Mouse (Mus musculus): ENCODE data around the gene Haao. TPM values are rescaled to one million over a fixed set of nuclear protein-coding genes. Genes with fewer than 3 reads are reported as not detected.

The Haao gene
- polyA plus RNA-seq, 1 experiment from 2014 or later = not detected

DNA sequence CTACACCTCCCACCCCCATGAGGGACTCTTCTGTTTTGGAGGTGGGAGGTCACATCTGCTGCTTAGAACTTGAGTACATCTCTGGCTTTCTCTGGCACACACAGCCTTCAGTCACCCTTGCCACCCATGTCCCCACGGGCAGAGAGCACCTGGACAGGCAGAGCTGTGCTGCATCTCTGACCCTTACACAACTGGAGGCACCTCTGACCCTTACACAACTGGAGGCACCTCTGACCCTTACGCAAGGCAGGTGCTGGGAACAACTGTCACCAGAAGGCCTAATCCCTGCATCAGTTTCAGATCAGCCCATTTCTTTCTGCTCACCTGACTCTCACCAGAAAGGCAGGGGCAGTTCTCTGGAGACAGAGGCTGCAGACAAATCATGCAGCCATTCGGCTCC, 11.7 kb downstream of the Haao start:
- ATAC-seq (ENCODE audit: low FRiP score) (no peak), DNase-seq (ENCODE audit: low spot score) (no peak)
- WGBS = 64% methylated on average over 3 of the region's 3 CpGs
- no peak overlapping the region for H3K27ac ChIP-seq (ENCODE audit: low read depth, low read length)
- H3K36me3 ChIP-seq (ENCODE audit: control insufficient read depth, insufficient read depth, low read length) = no peaks in the 10 kb centered on the region
- H3K4me1 ChIP-seq (replicated peaks; ENCODE audit: control insufficient read depth, insufficient read depth, low read length) = no peaks in the 10 kb centered on the region
- H3K9me3 ChIP-seq (ENCODE audit: control insufficient read depth, low read length) = no peaks in the 10 kb centered on the region
- no peak overlapping the region for H3K4me2 ChIP-seq (replicated peaks; ENCODE audit: low read depth, low read length)
- no peak overlapping the region for H3K9ac ChIP-seq (ENCODE audit: low read depth, low read length)
- H3K27me3 ChIP-seq (ENCODE audit: control insufficient read depth, insufficient read depth, low read length) = no peaks in the 10 kb centered on the region
- H3K4me3 ChIP-seq (ENCODE audit: low read depth, low read length) = no peak overlapping the region

GRCm38 (mm10) chr17:83834120-83834519, 13.6 kb downstream of the Haao start:
- ATAC-seq (ENCODE audit: low FRiP score) (no peak), DNase-seq (ENCODE audit: low spot score) (no peak)
- H3K4me1 ChIP-seq (replicated peaks; ENCODE audit: control insufficient read depth, insufficient read depth, low read length) = no peaks in the 10 kb centered on the region
- no peak overlapping the region for H3K4me2 ChIP-seq (replicated peaks; ENCODE audit: low read depth, low read length)
- no peak overlapping the region for H3K27ac ChIP-seq (ENCODE audit: low read depth, low read length)
- no peak overlapping the region for H3K9ac ChIP-seq (ENCODE audit: low read depth, low read length)
- H3K9me3 ChIP-seq (ENCODE audit: control insufficient read depth, low read length) = no peaks in the 10 kb centered on the region
- H3K36me3 ChIP-seq (ENCODE audit: control insufficient read depth, insufficient read depth, low read length) = no peaks in the 10 kb centered on the region
- no peaks in the 10 kb centered on the region for H3K27me3 ChIP-seq (ENCODE audit: control insufficient read depth, insufficient read depth, low read length)
- no peak overlapping the region for H3K4me3 ChIP-seq (ENCODE audit: low read depth, low read length)
- WGBS = 69% methylated on average over 4 of the region's 4 CpGs

- no peak for DNase-seq (ENCODE audit: low spot score)
- H3K9me3 ChIP-seq (ENCODE audit: control insufficient read depth, low read length) = no peaks in the 10 kb centered on the region
- H3K4me2 ChIP-seq (replicated peaks; ENCODE audit: low read depth, low read length) = no peak overlapping the region
- no peak overlapping the region for H3K9ac ChIP-seq (ENCODE audit: low read depth, low read length)
- H3K4me3 ChIP-seq (ENCODE audit: low read depth, low read length) = no peak overlapping the region
- ATAC-seq (ENCODE audit: low FRiP score) = no peak
- H3K4me1 ChIP-seq (replicated peaks; ENCODE audit: control insufficient read depth, insufficient read depth, low read length) = no peaks in the 10 kb centered on the region
- no peaks in the 10 kb centered on the region for H3K27me3 ChIP-seq (ENCODE audit: control insufficient read depth, insufficient read depth, low read length)
- H3K36me3 ChIP-seq (ENCODE audit: control insufficient read depth, insufficient read depth, low read length) = no peaks in the 10 kb centered on the region
- no peak overlapping the region for H3K27ac ChIP-seq (ENCODE audit: low read depth, low read length)
- 94% methylated on average over 4 of the region's 4 CpGs for WGBS
Measured at GRCm38 (mm10) chr17:83830616-83831292, 17.0 kb downstream of the Haao start.

GRCm38 (mm10) chr17:83829356-83829755, 18.4 kb downstream of the Haao start:
- Histone ChIP-seq H3K27ac (ENCODE audit: low read depth, low read length) (no peak overlapping the region), H3K4me1 (replicated peaks; ENCODE audit: control insufficient read depth, insufficient read depth, low read length) (no peaks in the 10 kb centered on the region), H3K4me3 (ENCODE audit: low read depth, low read length) (no peak overlapping the region), H3K4me2 (replicated peaks; ENCODE audit: low read depth, low read length) (no peak overlapping the region), H3K27me3 (ENCODE audit: control insufficient read depth, insufficient read depth, low read length) (no peaks in the 10 kb centered on the region), H3K9me3 (ENCODE audit: control insufficient read depth, low read length) (no peaks in the 10 kb centered on the region), H3K9ac (ENCODE audit: low read depth, low read length) (no peak overlapping the region), H3K36me3 (ENCODE audit: control insufficient read depth, insufficient read depth, low read length) (no peaks in the 10 kb centered on the region)
- WGBS = 64% methylated on average over 3 of the region's 3 CpGs
- ATAC-seq (ENCODE audit: low FRiP score) (no peak), DNase-seq (ENCODE audit: low spot score) (no peak)

DNA sequence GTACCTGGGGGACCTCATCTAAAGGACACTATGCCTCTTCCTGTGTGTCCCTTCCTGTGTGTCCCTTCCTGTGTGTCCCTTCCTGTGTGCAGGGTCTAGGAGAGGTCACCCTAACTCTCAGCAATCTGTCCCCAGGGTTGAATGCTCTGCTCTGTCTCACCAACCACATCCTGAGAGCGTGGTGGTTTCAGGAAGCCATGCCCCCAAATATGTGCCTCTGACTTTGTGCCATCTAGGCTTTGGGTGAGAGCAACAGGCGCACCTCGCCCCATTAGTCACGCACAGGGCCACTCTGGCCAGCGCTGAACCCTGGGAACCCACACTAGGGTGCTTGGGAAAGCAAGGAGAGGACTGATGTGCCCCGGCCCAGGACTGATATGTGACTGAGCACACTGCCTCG, 23.9 kb downstream of the Haao start:
- no peak overlapping the region for H3K27ac ChIP-seq (ENCODE audit: low read depth, low read length)
- no peaks in the 10 kb centered on the region for H3K4me1 ChIP-seq (replicated peaks; ENCODE audit: control insufficient read depth, insufficient read depth, low read length)
- WGBS = 87% methylated on average over 7 of the region's 7 CpGs
- H3K4me2 ChIP-seq (replicated peaks; ENCODE audit: low read depth, low read length) = no peak overlapping the region
- no peaks in the 10 kb centered on the region for H3K27me3 ChIP-seq (ENCODE audit: control insufficient read depth, insufficient read depth, low read length)
- ATAC-seq (ENCODE audit: low FRiP score) (no peak), DNase-seq (ENCODE audit: low spot score) (no peak)
- no peaks in the 10 kb centered on the region for H3K9me3 ChIP-seq (ENCODE audit: control insufficient read depth, low read length)
- H3K9ac ChIP-seq (ENCODE audit: low read depth, low read length) = no peak overlapping the region
- no peaks in the 10 kb centered on the region for H3K36me3 ChIP-seq (ENCODE audit: control insufficient read depth, insufficient read depth, low read length)
- no peak overlapping the region for H3K4me3 ChIP-seq (ENCODE audit: low read depth, low read length)

GRCm38 (mm10) chr17:83821876-83822275, 25.9 kb downstream of the Haao start:
- H3K4me2 ChIP-seq (replicated peaks; ENCODE audit: low read depth, low read length) = no peak overlapping the region
- no peak overlapping the region for H3K9ac ChIP-seq (ENCODE audit: low read depth, low read length)
- no peaks in the 10 kb centered on the region for H3K36me3 ChIP-seq (ENCODE audit: control insufficient read depth, insufficient read depth, low read length)
- H3K9me3 ChIP-seq (ENCODE audit: control insufficient read depth, low read length) = no peaks in the 10 kb centered on the region
- H3K4me1 ChIP-seq (replicated peaks; ENCODE audit: control insufficient read depth, insufficient read depth, low read length) = no peaks in the 10 kb centered on the region
- DNase-seq (ENCODE audit: low spot score) = no peak
- no peak overlapping the region for H3K4me3 ChIP-seq (ENCODE audit: low read depth, low read length)
- no peaks in the 10 kb centered on the region for H3K27me3 ChIP-seq (ENCODE audit: control insufficient read depth, insufficient read depth, low read length)
- H3K27ac ChIP-seq (ENCODE audit: low read depth, low read length) = no peak overlapping the region
- no peak for ATAC-seq (ENCODE audit: low FRiP score)
- WGBS = 91% methylated on average over 3 of the region's 3 CpGs

DNA sequence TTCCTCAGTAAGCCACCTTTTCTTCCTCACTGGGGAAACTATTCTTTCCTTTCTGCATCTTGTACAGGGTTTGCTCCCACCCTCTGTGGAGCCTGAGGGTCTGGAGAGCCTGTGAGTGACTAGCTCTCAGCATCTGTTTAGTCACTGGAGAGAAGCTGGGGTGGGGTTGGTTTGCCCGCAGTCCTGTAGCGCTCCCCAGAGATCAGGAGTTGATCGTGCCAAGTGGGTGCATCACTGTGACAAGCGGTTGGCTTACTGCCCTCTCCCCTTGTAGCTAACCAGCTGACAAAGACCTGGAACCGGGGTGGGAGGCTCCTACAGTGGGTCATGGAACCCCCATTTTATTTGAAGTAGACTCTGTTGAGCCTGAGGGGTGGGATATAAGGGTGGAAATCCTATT, 27.1 kb downstream of the Haao start:
- no peak overlapping the region for H3K4me3 ChIP-seq (ENCODE audit: low read depth, low read length)
- H3K9me3 ChIP-seq (ENCODE audit: control insufficient read depth, low read length) = no peaks in the 10 kb centered on the region
- H3K27ac ChIP-seq (ENCODE audit: low read depth, low read length) = no peak overlapping the region
- no peaks in the 10 kb centered on the region for H3K27me3 ChIP-seq (ENCODE audit: control insufficient read depth, insufficient read depth, low read length)
- no peaks in the 10 kb centered on the region for H3K36me3 ChIP-seq (ENCODE audit: control insufficient read depth, insufficient read depth, low read length)
- 88% methylated on average over 5 of the region's 5 CpGs for WGBS
- H3K9ac ChIP-seq (ENCODE audit: low read depth, low read length) = no peak overlapping the region
- H3K4me1 ChIP-seq (replicated peaks; ENCODE audit: control insufficient read depth, insufficient read depth, low read length) = no peaks in the 10 kb centered on the region
- ATAC-seq (ENCODE audit: low FRiP score) = no peak
- no peak for DNase-seq (ENCODE audit: low spot score)
- no peak overlapping the region for H3K4me2 ChIP-seq (replicated peaks; ENCODE audit: low read depth, low read length)

GRCm38 (mm10) chr17:83819503-83819902, 28.3 kb downstream of the Haao start:
- no peaks in the 10 kb centered on the region for H3K36me3 ChIP-seq (ENCODE audit: control insufficient read depth, insufficient read depth, low read length)
- WGBS = 71% methylated on average over 8 of the region's 8 CpGs
- ATAC-seq (ENCODE audit: low FRiP score) = no peak
- no peaks in the 10 kb centered on the region for H3K4me1 ChIP-seq (replicated peaks; ENCODE audit: control insufficient read depth, insufficient read depth, low read length)
- no peak overlapping the region for H3K27ac ChIP-seq (ENCODE audit: low read depth, low read length)
- no peak overlapping the region for H3K4me3 ChIP-seq (ENCODE audit: low read depth, low read length)
- no peak overlapping the region for H3K4me2 ChIP-seq (replicated peaks; ENCODE audit: low read depth, low read length)
- no peaks in the 10 kb centered on the region for H3K9me3 ChIP-seq (ENCODE audit: control insufficient read depth, low read length)
- no peaks in the 10 kb centered on the region for H3K27me3 ChIP-seq (ENCODE audit: control insufficient read depth, insufficient read depth, low read length)
- no peak for DNase-seq (ENCODE audit: low spot score)
- no peak overlapping the region for H3K9ac ChIP-seq (ENCODE audit: low read depth, low read length)

DNA sequence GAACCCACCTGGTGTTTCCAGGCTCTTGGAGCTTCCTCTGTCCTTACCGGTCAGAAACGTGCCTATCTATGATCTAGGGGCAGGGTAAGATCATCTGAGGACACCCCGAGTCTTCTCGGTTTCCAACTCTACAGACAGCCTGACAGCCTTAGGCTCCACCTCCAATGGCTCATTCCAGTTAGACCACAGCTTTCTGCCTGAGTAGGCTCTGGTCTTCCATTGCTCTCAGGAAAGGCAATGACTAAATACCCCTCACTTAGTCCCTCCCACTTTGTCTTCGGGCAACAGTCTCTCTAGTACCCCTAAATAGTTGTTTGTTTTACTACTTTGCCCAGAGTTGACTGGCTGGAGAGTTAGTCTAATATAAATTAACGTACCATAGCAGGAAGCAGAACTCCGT, 30.8 kb downstream of the Haao start:
- 88% methylated on average over 7 of the region's 7 CpGs for WGBS
- no peak for ATAC-seq (ENCODE audit: low FRiP score)
- no peaks in the 10 kb centered on the region for H3K4me1 ChIP-seq (replicated peaks; ENCODE audit: control insufficient read depth, insufficient read depth, low read length)

More for the DNA sequence above, 30.8 kb downstream of the Haao start:
- no peak overlapping the region for H3K27ac ChIP-seq (ENCODE audit: low read depth, low read length)
- H3K4me3 ChIP-seq (ENCODE audit: low read depth, low read length) = no peak overlapping the region
- H3K9ac ChIP-seq (ENCODE audit: low read depth, low read length) = no peak overlapping the region
- H3K9me3 ChIP-seq (ENCODE audit: control insufficient read depth, low read length) = no peaks in the 10 kb centered on the region
- no peaks in the 10 kb centered on the region for H3K36me3 ChIP-seq (ENCODE audit: control insufficient read depth, insufficient read depth, low read length)
- DNase-seq (ENCODE audit: low spot score) = no peak
- no peak overlapping the region for H3K4me2 ChIP-seq (replicated peaks; ENCODE audit: low read depth, low read length)
- H3K27me3 ChIP-seq (ENCODE audit: control insufficient read depth, insufficient read depth, low read length) = no peaks in the 10 kb centered on the region
